Mouse (Mus musculus) gastrocnemius, postnatal 4 days (tissue): ENCODE results near the gene Snx9. TPM values are rescaled to one million over a fixed set of nuclear protein-coding genes. Genes with fewer than 3 reads are reported as not detected.
A peak's percentile ranks its signal among the peaks of the same experiment; 100 is the strongest.

Experiments
- DNase-seq, 2 experiments: peaks; one replicate each; pipeline ENCODE4 v3.0.0; 2021 to 2022; ENCODE audit warnings: low spot score in 2 of 2, mixed read lengths in 2 of 2
- total RNA-seq, 2 experiments: library from RNA; stranded (reverse); gene quantifications; 2 replicates each; pipeline ENCODE4 v1.2.3; 2021

The Snx9 gene
- total RNA-seq, 2 experiments from 2014 or later, result 36.4 to 38.6 TPM

GRCm38 (mm10) chr17:5959802-5960201 lies 118.7 kb downstream of the Snx9 start:
- DNase-seq, result peak in 1 of 2 experiments; percentile 57

GRCm38 (mm10) chr17:5963766-5964165 lies 122.6 kb downstream of the Snx9 start:
- DNase-seq, result no peak

GRCm38 (mm10) chr17:5965084-5965781 lies 124.1 kb downstream of the Snx9 start:
- DNase-seq, result no peak

- DNase-seq, result no peak
Observed at GRCm38 (mm10) chr17:5966706-5967105, 125.6 kb downstream of the Snx9 start.

GRCm38 (mm10) chr17:5968562-5968961 lies 127.4 kb downstream of the Snx9 start:
- DNase-seq, result no peak

- DNase-seq, result no peak
Observed at GRCm38 (mm10) chr17:5969246-5969645, 128.1 kb downstream of the Snx9 start.

- DNase-seq, result no peak
Observed at GRCm38 (mm10) chr17:5970298-5970821, 129.2 kb downstream of the Snx9 start.

- no peak for DNase-seq
Observed at GRCm38 (mm10) chr17:5973536-5973935, 132.4 kb downstream of the Snx9 start.

GRCm38 (mm10) chr17:5975099-5975977 lies 134.2 kb downstream of the Snx9 start:
- DNase-seq, result peak; percentile 33 to 50

- no peak for DNase-seq
Observed at GRCm38 (mm10) chr17:5976221-5977055, 135.3 kb downstream of the Snx9 start.

- peak in 1 of 2 experiments; percentile 39 for DNase-seq
Observed at GRCm38 (mm10) chr17:5977056-5977920, 136.2 kb downstream of the Snx9 start.

- no peak for DNase-seq
Observed at GRCm38 (mm10) chr17:5977921-5978504, 136.9 kb downstream of the Snx9 start.

- DNase-seq, result no peak
Observed at GRCm38 (mm10) chr17:5978505-5979077, 137.5 kb downstream of the Snx9 start.

GRCm38 (mm10) chr17:5980860-5981259 lies 139.7 kb downstream of the Snx9 start:
- no peak for DNase-seq

Other genes starting within 250 kb of the Snx9 start
- gene Synj2, start 100.0 kb downstream of the Snx9 start, total RNA-seq, result 10 to 100 TPM; 31.6 to 39.0 TPM
- gene Serac1, start 238.4 kb downstream of the Snx9 start, total RNA-seq, result 10 to 100 TPM in 1 of 2 experiments, 1 to 10 TPM in 1; 9.4 to 10.8 TPM
- gene Gtf2h5, start 238.5 kb downstream of the Snx9 start, total RNA-seq, result 10 to 100 TPM; 86.7 to 88.4 TPM